Mouse (Mus musculus): ENCODE data around the gene Trib3. TPM values are rescaled to one million over a fixed set of nuclear protein-coding genes. Genes with fewer than 3 reads are reported as not detected.

Gene Trib3
- polyA plus RNA-seq, 1 experiment, result 4.3 TPM

- no peak for DNase-seq (ENCODE audit: low read depth)
These were observed 3.1 kb upstream of the Trib3 start for GRCm38 (mm10) chr2:152346776-152347465.

- no peak for DNase-seq (ENCODE audit: low read depth)
These were observed 1.6 kb upstream of the Trib3 start for GRCm38 (mm10) chr2:152345393-152345792.

GRCm38 (mm10) chr2:152344909-152345308 lies 1.1 kb upstream of the Trib3 start:
- no peak for DNase-seq (ENCODE audit: low read depth)

GRCm38 (mm10) chr2:152344361-152344760 lies 529 bp upstream of the Trib3 start:
- no peak for DNase-seq (ENCODE audit: low read depth)

DNA sequence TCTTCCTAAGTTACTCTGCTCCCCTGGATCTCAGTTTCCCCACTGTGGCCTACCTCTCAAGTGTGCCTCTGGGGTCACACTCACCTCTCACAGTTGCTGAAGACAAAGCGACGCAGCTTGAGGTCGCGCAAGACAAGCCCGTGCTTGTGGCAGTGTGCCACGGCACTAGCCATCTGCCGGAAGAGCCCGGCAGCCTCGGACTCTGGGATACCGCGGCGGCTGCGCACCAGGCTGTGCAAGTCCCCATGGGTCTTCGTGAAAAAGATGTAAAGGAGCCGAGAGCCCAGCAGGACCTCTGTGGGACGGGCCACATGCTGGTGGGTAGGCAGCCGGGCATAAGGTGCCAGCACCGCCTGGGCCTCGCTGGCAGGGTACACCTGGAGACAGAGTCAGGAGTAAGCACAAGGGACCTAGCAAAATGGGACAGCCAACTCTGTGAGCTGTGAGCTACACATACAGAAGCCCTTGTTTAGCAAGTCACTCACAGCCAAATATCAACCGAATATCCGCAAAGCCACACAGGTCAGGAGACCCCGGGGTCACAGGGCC lies 4.1 kb downstream of the Trib3 start:
- DNase-seq (ENCODE audit: low read depth), result no peak

DNA sequence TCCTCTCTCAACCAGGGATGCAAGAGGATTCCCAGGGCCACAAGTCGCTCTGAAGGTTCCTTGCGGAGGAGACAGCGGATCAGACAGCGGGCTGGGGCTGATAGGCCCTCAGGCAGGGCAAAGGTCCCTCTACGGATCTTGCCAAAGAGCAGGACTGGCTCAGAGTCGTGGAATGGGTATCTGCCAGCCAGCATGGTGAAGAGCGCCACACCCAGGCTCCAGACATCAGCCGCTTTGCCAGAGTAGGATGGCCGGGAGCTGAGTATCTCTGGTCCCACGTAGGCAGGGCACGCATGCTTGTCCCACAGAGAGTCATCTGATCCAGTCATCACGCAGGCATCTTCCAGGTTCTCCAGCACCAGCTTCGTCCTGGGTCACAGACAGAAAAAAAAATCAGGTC lies 5.5 kb downstream of the Trib3 start:
- DNase-seq (ENCODE audit: low read depth), result no peak

DNA sequence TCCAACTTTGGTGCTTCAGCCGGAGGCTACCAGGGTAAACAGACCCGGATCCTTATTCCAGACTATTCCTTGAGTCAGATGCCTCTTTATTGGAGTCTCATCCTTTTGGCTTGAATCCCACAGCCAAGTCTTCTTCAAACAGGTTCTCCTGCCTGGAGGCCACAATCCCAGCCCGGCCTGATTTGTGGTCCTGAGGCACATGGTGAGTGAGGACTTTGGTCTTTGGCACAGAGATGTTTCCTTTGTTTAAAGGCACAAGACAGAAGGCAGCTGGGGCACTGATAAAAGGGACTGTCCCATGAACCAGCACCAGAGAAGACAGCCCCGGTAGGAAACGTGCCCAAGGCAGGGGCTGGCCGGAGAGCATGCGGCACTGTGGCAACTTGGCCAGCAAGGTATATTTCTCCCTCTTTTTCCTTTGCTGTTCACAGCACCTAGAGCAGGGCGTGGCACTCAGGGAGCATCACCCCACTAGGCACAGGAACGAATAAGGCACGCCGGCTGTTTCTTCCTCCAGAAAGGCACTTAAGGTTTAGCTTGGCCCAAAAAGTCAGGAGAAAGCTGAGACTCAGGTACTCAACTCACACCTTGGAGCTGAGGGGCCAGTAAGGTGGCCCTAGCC lies 6.1 kb downstream of the Trib3 start:
- DNase-seq (ENCODE audit: low read depth), result no peak

- no peak for DNase-seq (ENCODE audit: low read depth)
These were observed 7.0 kb downstream of the Trib3 start for GRCm38 (mm10) chr2:152336856-152337255.

GRCm38 (mm10) chr2:152335289-152335820 lies 8.5 kb downstream of the Trib3 start:
- DNase-seq (ENCODE audit: low read depth), result no peak

- DNase-seq (ENCODE audit: low read depth), result no peak
These were observed 10.4 kb downstream of the Trib3 start for GRCm38 (mm10) chr2:152333345-152334006.

DNA sequence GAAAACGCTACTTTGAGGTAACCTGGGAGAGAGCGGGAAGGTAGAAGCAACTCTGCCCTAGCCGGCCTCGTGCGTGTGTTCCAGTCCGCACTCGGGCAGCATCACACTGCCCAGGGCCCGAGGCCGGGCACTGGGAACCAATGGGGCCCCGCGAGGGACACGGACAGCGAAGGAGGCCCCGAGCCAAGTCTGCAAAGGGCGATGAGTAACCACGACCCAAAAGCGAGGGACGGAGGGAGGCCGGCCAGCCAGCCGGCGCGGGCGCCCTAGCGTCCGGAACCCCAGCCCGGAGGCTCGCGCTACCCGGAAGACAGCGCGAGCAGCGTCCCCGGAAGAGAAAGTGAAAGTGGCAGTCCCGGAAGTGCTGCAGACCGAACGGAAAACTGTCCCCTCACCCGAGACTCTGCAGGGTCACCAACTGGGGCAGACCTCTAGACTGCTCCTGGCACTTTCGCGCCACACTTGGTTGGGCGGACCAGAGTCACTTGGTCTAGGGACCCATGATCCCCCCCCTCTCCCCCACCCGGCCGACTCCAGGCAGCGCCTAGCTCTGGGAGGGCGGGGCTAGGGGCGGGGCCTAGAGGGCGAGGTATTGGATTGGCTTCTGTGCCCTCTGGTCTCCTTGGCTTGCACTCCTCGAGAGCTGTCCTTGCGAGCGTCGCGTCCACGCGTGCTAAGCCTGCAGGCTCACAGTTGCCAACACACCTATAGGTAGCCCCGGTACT lies 11.6 kb downstream of the Trib3 start, which contains the start of gene Rbck1:
Rbck1 (minus strand) TSS at position 553 of the 725 bp plus-strand sequence.
- no peak for DNase-seq (ENCODE audit: low read depth)

- DNase-seq (ENCODE audit: low read depth), result no peak
These were observed 12.9 kb downstream of the Trib3 start for GRCm38 (mm10) chr2:152330858-152331423.

- no peak for DNase-seq (ENCODE audit: low read depth)
These were observed 15.9 kb downstream of the Trib3 start for GRCm38 (mm10) chr2:152327980-152328379.

DNA sequence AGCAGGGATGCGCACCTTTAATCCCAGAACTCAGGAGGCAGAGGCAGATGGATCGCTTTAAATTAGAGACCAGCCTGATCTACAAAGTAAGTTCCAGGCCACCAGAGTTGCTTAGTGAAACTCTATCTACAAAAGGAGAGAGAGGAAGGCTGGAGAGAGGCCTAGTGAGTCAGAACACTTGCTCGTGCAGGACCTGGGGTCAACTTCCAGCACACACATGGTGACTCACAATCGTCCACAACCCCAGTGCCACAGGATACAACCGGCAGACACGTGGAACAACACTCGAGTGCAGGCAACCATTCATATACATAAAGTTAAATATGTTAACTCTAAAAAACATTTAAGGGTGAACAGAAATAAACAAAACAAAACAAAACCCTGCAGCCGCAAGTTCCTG lies 17.2 kb downstream of the Trib3 start:
- DNase-seq (ENCODE audit: low read depth), result no peak

DNA sequence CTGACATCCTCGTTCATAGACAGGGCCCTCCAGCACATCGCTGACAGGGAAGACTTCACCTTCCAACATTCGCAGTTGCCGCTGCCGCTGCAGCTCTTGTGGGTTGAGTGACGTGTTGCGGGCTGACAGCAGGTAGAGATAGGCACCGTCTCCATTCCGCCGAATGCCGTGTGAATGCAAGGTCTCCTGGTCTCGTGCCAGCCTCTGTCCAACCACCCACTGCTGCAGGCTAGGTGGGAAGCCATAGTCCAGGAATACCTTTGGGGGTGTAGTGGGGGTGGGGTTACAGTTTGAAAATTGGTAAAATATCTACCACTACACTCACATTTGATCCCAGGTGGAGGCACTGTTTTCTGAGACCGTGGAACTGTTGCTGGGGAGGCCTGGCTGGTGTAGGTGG lies 17.7 kb downstream of the Trib3 start:
- DNase-seq (ENCODE audit: low read depth), result no peak

GRCm38 (mm10) chr2:152324842-152325241 lies 19.0 kb downstream of the Trib3 start:
- DNase-seq (ENCODE audit: low read depth), result no peak

DNA sequence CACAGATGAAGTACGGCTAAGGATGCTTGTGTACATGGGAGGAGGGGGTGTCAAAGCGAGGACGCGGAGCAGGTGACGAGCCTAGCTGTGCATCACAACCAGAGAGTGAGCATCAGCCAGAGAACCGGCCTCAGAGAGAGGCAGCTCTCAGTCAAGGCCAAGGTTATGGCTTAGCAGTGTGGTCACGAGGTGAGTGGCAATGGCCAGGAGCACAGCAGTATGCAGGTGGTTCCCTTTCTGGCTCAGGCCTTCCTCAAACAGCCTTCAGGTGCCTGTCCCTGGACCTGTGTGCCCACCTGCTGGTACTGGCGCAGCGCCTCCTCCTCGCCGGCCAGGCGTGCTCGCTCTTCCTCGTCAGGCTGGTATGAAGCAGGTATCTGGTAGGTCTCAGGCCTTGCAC lies 19.9 kb downstream of the Trib3 start:
- no peak for DNase-seq (ENCODE audit: low read depth)

DNA sequence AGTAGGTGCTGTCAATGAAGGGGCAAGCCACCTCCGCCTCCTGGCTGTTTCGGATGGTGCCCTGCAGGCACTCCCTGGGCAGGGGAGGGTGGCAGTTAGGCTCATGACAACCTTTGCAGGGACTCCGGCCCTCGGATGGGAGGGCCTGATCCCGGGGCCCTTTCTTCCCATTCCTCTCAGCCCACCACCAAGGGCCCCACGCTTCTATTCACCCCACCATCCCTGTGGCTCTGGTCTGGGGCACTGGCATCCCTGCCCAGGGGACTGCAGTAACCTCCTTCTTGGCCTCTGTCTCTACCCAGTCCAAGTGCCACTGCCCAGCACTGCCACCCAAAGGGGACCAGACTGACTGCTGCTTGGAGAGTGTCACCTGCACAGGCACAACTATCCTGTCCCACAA lies 21.6 kb downstream of the Trib3 start:
- no peak for DNase-seq (ENCODE audit: low read depth)

GRCm38 (mm10) chr2:152321558-152321957 lies 22.3 kb downstream of the Trib3 start:
- DNase-seq (ENCODE audit: low read depth), result no peak

- no peak for DNase-seq (ENCODE audit: low read depth)
These were observed 26.8 kb downstream of the Trib3 start for GRCm38 (mm10) chr2:152317054-152317453.

GRCm38 (mm10) chr2:152313926-152314325 lies 29.9 kb downstream of the Trib3 start:
- DNase-seq (ENCODE audit: low read depth), result no peak
